Mouse (Mus musculus): ENCODE data around the gene Nap1l4. TPM values are rescaled to one million over a fixed set of nuclear protein-coding genes. Genes with fewer than 3 reads are reported as not detected.
A peak's percentile ranks its signal among the peaks of the same experiment; 100 is the strongest.

Gene Nap1l4
- polyA plus RNA-seq, 1 experiment from 2014 or later = 107 TPM

DNA sequence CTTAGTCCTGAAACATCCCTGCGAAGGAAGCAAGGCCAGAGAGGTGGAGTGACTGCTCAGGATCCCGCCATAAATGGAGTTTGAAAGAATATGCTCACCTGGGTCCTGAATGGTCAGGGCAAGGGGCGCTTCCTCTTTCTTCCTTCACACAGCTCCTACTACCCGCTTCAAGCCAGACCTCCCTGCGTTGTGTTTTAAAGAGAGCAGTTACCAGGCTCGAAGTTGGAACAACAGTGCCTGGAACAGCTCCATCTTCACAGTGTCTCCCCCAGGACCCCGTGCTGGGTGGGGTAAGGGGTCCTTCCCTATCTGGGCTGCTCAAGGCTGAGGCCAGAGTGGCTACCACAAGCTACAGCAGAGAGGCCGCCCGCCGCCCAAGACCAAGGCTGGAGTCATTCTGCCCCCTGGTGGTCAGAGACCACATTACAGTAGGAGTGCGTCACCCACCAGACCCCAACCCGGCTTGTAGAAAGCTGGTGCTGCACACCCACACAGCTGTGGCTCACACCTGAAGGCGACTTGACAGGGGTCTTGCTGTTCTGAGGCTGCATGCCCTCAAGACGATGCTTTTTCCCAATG, 82.7 kb downstream of the Nap1l4 start:
- Histone ChIP-seq H3K9me3 (ENCODE audit: control insufficient read depth, low read length) (peaks cover 2% of the 10 kb centered on the region; the same call in 1 of the 2 replicates), H3K27ac (replicated peaks; ENCODE audit: low read depth, low read length) (peak overlapping the region; percentile 89), H3K4me1 (ENCODE audit: control insufficient read depth, insufficient read depth, low read length) (peaks cover 17% of the 10 kb centered on the region)

GRCm38 (mm10) chr7:143464811-143465560, 83.9 kb downstream of the Nap1l4 start:
- WGBS = 29% methylated on average over 34 of the region's 56 CpGs
- ATAC-seq (ENCODE audit: low read depth) (peak; percentile 64), DNase-seq (ENCODE audit: low spot score) (peak; percentile 89)
- peak overlapping the region; percentile 61 for H3K4me2 ChIP-seq (ENCODE audit: low read depth, low read length)
- peaks cover 14% of the 10 kb centered on the region for H3K9me3 ChIP-seq (ENCODE audit: control insufficient read depth, low read length)
- H3K4me1 ChIP-seq (ENCODE audit: control insufficient read depth, insufficient read depth, low read length) = peaks cover 17% of the 10 kb centered on the region
- H3K4me3 ChIP-seq (ENCODE audit: low read depth, low read length) = peak overlapping the region; percentile 31
- no peaks in the 10 kb centered on the region for H3K36me3 ChIP-seq (ENCODE audit: control insufficient read depth, insufficient read depth, low read length)
- no peaks in the 10 kb centered on the region for H3K27me3 ChIP-seq (replicated peaks; ENCODE audit: control insufficient read depth, insufficient read depth, low read length)
- peak overlapping the region; percentile 53 for H3K9ac ChIP-seq (ENCODE audit: low read depth, low read length)
- H3K27ac ChIP-seq (replicated peaks; ENCODE audit: low read depth, low read length) = peak overlapping the region; percentile 89

More for the DNA sequence above, 82.7 kb downstream of the Nap1l4 start:
- peak overlapping the region; percentile 14 for H3K4me2 ChIP-seq (ENCODE audit: low read depth, low read length)
- 0 out of 2 replicates have a peak overlapping the region, but pooled peaks have one; percentile 53 for H3K9ac ChIP-seq (ENCODE audit: low read depth, low read length)
- WGBS = 43% methylated on average over 13 of the region's 14 CpGs
- DNase-seq (ENCODE audit: low spot score) = peak; percentile 77
- ATAC-seq (ENCODE audit: low read depth) = peak; percentile 38
- H3K27me3 ChIP-seq (replicated peaks; ENCODE audit: control insufficient read depth, insufficient read depth, low read length) = no peaks in the 10 kb centered on the region
- H3K4me3 ChIP-seq (ENCODE audit: low read depth, low read length) = no peak overlapping the region
- no peaks in the 10 kb centered on the region for H3K36me3 ChIP-seq (ENCODE audit: control insufficient read depth, insufficient read depth, low read length)

DNA sequence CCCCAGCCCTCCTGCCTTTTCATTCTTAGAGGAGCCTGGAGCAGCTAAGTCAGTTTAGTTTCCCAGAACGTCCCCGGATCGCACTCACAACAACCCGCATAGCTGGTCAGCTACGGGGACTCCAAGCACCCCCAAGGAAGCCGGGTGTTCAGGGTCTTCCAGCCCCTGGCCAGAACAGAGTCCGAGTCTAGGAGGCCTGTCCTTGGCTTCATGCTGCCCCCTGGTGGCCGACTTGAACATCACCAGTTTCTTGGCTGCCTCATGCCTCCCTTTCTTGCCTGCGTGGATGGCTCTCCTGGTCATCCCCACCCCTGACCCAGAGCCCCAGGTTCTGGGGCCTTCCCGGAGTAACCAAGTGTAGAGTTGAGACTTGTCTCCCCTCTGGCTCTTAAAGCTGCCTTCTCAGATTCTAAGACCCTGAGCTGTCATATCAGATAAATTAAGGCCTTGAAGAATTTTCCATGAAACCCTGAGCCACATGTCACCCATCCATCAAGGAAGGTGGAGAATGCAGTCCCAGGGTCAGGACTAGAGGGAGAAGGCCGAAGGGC, 85.0 kb downstream of the Nap1l4 start:
- Histone ChIP-seq H3K9ac (ENCODE audit: low read depth, low read length) (peak overlapping the region; percentile 10; the same call in 1 of the 2 replicates), H3K27ac (replicated peaks; ENCODE audit: low read depth, low read length) (peak overlapping the region; percentile 89), H3K36me3 (ENCODE audit: control insufficient read depth, insufficient read depth, low read length) (0 out of 2 replicates have a peak, but pooled peaks cover 6% of the 10 kb centered on the region), H3K4me3 (ENCODE audit: low read depth, low read length) (no peak overlapping the region), H3K4me2 (ENCODE audit: low read depth, low read length) (peak overlapping the region; percentile 61; the same call in 1 of the 2 replicates), H3K9me3 (ENCODE audit: control insufficient read depth, low read length) (peaks cover 25% of the 10 kb centered on the region), H3K27me3 (replicated peaks; ENCODE audit: control insufficient read depth, insufficient read depth, low read length) (no peaks in the 10 kb centered on the region), H3K4me1 (ENCODE audit: control insufficient read depth, insufficient read depth, low read length) (peaks cover 17% of the 10 kb centered on the region)
- 32% methylated on average over 11 of the region's 11 CpGs for WGBS
- DNase-seq (ENCODE audit: low spot score) = peak; percentile 81
- no peak for ATAC-seq (ENCODE audit: low read depth)

Small RNA genes lying within 50 kb of the gene (microRNA-seq; reads per million reads assigned to microRNA genes)
- gene Mir7064 (ENCODE audit: borderline number of aligned reads) = not detected

Other genes starting within 250 kb of the Nap1l4 start
- 2,410 and 2,543 TPM in 2 replicates for gene Cdkn1c, start 88.1 kb downstream of the Nap1l4 start, polyA plus RNA-seq (2014; fragmentation: Nextera tagmentation; extraction: Ambion mirVana)
- gene Slc22a18, start 75.4 kb downstream of the Nap1l4 start, polyA plus RNA-seq (2014; fragmentation: Nextera tagmentation; extraction: Ambion mirVana) = 2.5 and 2.8 TPM in 2 replicates
- gene Phlda2, start 46.0 kb downstream of the Nap1l4 start, polyA plus RNA-seq (2014; fragmentation: Nextera tagmentation; extraction: Ambion mirVana) = 6.3 and 8.0 TPM in 2 replicates
- 49.2 and 52.2 TPM in 2 replicates for gene Cars, start 51.0 kb upstream of the Nap1l4 start, polyA plus RNA-seq (2014; fragmentation: Nextera tagmentation; extraction: Ambion mirVana)
- 0.53 and 0.63 TPM in 2 replicates for gene Tnfrsf26, start 79.6 kb upstream of the Nap1l4 start, polyA plus RNA-seq (2014; fragmentation: Nextera tagmentation; extraction: Ambion mirVana)
- gene Tnfrsf22, start 100.6 kb upstream of the Nap1l4 start, polyA plus RNA-seq (2014; fragmentation: Nextera tagmentation; extraction: Ambion mirVana) = 9.1 and 11.0 TPM in 2 replicates
- gene Tnfrsf23, start 136.8 kb upstream of the Nap1l4 start, polyA plus RNA-seq (2014; fragmentation: Nextera tagmentation; extraction: Ambion mirVana) = 5.3 and 7.0 TPM in 2 replicates
- gene Osbpl5, start 207.9 kb upstream of the Nap1l4 start, polyA plus RNA-seq (2014; fragmentation: Nextera tagmentation; extraction: Ambion mirVana) = 47.5 and 47.7 TPM in 2 replicates
- not detected in 2 replicates for gene Mrgprg, start 217.9 kb upstream of the Nap1l4 start, polyA plus RNA-seq (2014; fragmentation: Nextera tagmentation; extraction: Ambion mirVana)
- 2.1 and 2.4 TPM in 2 replicates for gene Mrgpre, start 235.4 kb upstream of the Nap1l4 start, polyA plus RNA-seq (2014; fragmentation: Nextera tagmentation; extraction: Ambion mirVana)